Mouse (Mus musculus): ENCODE data around the gene Olfr1511. TPM values are rescaled to one million over a fixed set of nuclear protein-coding genes. Genes with fewer than 3 reads are reported as not detected.

The Olfr1511 gene
- not detected in 2 replicates for polyA plus RNA-seq (2015; fragmentation: Nextera tagmentation; extraction: Ambion mirVana)

DNA sequence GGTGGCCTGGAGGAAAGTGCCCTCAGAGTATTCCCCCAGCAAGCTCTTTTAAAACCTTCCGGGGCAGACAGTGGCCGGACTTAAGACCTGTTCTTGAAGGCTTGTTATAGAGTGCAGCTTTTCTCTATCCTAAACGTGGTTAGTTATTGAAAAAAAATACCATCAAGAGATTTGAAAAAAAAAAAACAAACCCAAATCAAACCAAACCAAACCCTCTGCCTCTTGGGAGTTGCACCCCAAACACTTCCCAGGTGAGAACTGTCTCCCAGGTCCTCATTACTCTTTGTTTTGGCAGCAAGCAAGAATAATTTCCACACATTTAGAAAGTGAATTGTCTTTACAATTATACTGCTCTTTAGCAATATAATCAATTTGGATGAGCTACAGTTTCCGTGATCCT lies at the start of gene Olfr1511:
Olfr1511 (minus strand) TSS at position 101 of the 400 bp plus-strand sequence.

DNA sequence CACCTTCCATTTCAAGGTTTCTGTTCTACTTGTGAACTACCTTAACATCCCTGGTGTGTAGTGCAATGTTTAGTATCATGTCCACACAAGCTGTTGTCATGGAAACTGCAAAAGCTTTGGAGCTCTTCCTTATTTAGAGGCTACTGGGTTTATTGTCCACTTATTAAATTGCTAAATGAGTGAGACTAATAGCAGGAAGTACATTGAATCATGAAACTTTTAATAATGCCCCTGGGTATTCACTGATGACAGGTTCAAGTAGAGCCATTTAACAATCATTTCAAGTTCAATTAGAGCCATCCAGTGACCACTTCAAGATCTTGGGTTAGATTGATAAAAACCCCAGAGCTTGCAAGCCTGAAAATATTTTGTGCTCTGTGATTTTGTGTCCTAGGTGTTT lies 45.5 kb upstream of the Olfr1511 start, which contains the start of gene Olfr1509:
Olfr1509 (plus strand) TSS at position 301 of the 400 bp plus-strand sequence.

DNA sequence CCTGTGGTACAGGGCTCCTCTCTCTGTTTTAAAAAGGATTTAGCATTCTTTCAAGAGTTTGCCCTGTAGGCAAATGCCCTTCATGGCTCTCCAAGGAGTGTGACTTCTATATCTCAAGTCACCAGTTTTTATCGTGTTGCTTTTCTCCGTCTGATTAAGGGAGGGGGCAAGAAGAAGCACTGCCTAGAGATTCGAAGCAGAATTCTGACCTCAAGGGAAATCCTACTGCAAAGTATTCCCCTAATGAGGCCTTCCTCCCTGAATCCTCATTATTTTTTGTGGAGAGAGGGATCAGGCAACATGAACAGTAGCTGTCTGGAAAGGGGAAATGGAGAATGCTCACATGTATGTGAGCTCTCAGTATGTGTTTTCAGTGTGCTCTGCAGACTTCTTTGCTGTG lies 17.1 kb upstream of the Olfr1511 start, which contains the start of gene Olfr1510:
Olfr1510 (minus strand) TSS at position 101 of the 400 bp plus-strand sequence.

DNA sequence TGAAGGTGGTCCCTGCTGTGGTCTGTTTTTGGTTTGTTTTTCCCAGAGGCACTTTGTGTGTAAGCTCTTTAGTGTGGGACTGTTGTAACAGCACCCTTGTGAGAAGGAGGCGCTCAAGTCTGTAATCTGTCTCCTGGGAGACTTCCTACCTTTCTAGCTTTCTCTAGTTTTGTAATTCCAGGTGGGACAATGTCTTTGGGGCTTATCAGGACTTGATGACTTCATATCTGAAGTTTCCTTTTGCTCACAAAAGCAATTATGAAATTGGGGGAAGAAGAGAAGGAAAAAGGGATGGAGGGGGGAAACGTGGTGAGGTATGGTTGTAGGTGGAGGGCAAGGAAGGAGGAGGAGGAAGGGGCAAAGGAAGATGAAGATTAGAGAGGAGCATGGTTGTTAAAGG lies 18.1 kb downstream of the Olfr1511 start, which contains the start of gene Olfr1512:
Olfr1512 (minus strand) TSS at position 101 of the 400 bp plus-strand sequence.

DNA sequence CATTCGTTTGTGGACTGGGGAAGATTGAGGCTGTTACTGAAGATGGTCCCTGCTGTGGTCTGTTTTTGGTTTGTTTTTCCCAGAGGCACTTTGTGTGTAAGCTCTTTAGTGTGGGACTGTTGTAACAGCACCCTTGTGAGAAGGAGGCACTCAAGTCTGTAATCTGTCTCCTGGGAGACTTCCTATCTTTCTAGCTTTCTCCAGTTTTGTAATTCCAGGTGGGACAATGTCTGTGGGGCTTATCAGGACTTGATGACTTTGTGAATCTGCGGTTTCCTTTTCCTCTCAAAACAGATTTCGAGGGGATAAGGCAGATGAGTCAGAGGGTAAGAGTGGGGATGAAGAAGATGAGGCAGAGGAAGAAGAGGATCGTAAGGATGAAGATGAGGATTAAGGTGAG lies 40.9 kb downstream of the Olfr1511 start, which contains the start of gene Olfr1513:
Olfr1513 (minus strand) TSS at position 101 of the 400 bp plus-strand sequence.

Other genes starting within 250 kb of the Olfr1511 start
- gene Supt16, start 200.0 kb downstream of the Olfr1511 start, polyA plus RNA-seq (2015; fragmentation: Nextera tagmentation; extraction: Ambion mirVana): 14.6 and 15.2 TPM in 2 replicates
- 10.4 and 11.7 TPM in 2 replicates for gene Chd8, start 139.6 kb downstream of the Olfr1511 start, polyA plus RNA-seq (2015; fragmentation: Nextera tagmentation; extraction: Ambion mirVana)
- 30.0 and 30.4 TPM in 2 replicates for gene Tox4, start 118.2 kb downstream of the Olfr1511 start, polyA plus RNA-seq (2015; fragmentation: Nextera tagmentation; extraction: Ambion mirVana)
- 6.4 and 7.0 TPM in 2 replicates for gene Rab2b, start 117.8 kb downstream of the Olfr1511 start, polyA plus RNA-seq (2015; fragmentation: Nextera tagmentation; extraction: Ambion mirVana)
- gene Mettl3, start 92.3 kb downstream of the Olfr1511 start, polyA plus RNA-seq (2015; fragmentation: Nextera tagmentation; extraction: Ambion mirVana): 15.0 and 17.1 TPM in 2 replicates
- gene Sall2, start 68.6 kb downstream of the Olfr1511 start, polyA plus RNA-seq (2015; fragmentation: Nextera tagmentation; extraction: Ambion mirVana): 2.2 and 2.5 TPM in 2 replicates
- not detected in 2 replicates for gene Olfr1513, start 41.0 kb downstream of the Olfr1511 start, polyA plus RNA-seq (2015; fragmentation: Nextera tagmentation; extraction: Ambion mirVana)
- gene Olfr1512, start 18.2 kb downstream of the Olfr1511 start, polyA plus RNA-seq (2015; fragmentation: Nextera tagmentation; extraction: Ambion mirVana): not detected in 2 replicates
- not detected in 2 replicates for gene Olfr1510, start 17.0 kb upstream of the Olfr1511 start, polyA plus RNA-seq (2015; fragmentation: Nextera tagmentation; extraction: Ambion mirVana)
- not detected in 2 replicates for gene Olfr1509, start 45.6 kb upstream of the Olfr1511 start, polyA plus RNA-seq (2015; fragmentation: Nextera tagmentation; extraction: Ambion mirVana)
- gene Olfr1508, start 70.1 kb upstream of the Olfr1511 start, polyA plus RNA-seq (2015; fragmentation: Nextera tagmentation; extraction: Ambion mirVana): not detected in 2 replicates
- gene Olfr1507, start 98.4 kb upstream of the Olfr1511 start, polyA plus RNA-seq (2015; fragmentation: Nextera tagmentation; extraction: Ambion mirVana): 0.40 TPM in 1 of 2 replicates, not detected in the other